Mouse (Mus musculus) E14TG2a.4 (cell line): Measurements from ENCODE around the gene Pdcl3.

Experiments
- CTCF ChIP-seq: conservative IDR thresholded peaks from 2 replicates; pipeline ENCODE4 v1.5.1; 2014; ENCODE audit warnings: low read length
- POU5F1 ChIP-seq: IDR thresholded peaks from 2 replicates; pipeline ENCODE4 v1.6.1; 2014; ENCODE audit warnings: low read length, borderline replicate concordance

DNA sequence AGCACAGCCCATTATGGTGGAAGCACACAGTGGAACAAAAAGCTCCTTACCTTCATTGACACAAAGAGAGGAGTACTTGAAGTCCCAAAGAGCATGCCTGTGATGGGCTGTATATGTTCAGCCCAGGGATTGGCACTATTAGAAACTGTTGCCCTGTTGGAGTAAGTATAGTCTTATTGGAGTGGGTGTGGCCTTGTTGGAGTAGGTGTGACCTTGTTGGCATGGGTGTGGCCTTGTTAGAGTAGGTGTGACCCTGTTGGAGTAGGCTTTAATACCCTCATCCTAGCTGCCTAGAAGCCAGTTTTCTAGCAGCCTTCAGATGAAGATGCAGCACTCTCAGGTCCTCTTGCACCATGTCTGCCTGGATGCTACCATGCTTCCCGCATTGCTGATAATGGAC lies 16.3 kb upstream of the Pdcl3 start:
- TF ChIP-seq CTCF (no peak), POU5F1 (no peak)
